Mouse (Mus musculus): Measurements from ENCODE around the gene Cyp2u1. TPM values are rescaled to one million over a fixed set of nuclear protein-coding genes. Genes with fewer than 3 reads are reported as not detected.

The Cyp2u1 gene
- polyA plus RNA-seq (2012; rRNA removed; ENCODE audit: low replicate concordance), result 6.9 and 10.3 TPM in 2 replicates

DNA sequence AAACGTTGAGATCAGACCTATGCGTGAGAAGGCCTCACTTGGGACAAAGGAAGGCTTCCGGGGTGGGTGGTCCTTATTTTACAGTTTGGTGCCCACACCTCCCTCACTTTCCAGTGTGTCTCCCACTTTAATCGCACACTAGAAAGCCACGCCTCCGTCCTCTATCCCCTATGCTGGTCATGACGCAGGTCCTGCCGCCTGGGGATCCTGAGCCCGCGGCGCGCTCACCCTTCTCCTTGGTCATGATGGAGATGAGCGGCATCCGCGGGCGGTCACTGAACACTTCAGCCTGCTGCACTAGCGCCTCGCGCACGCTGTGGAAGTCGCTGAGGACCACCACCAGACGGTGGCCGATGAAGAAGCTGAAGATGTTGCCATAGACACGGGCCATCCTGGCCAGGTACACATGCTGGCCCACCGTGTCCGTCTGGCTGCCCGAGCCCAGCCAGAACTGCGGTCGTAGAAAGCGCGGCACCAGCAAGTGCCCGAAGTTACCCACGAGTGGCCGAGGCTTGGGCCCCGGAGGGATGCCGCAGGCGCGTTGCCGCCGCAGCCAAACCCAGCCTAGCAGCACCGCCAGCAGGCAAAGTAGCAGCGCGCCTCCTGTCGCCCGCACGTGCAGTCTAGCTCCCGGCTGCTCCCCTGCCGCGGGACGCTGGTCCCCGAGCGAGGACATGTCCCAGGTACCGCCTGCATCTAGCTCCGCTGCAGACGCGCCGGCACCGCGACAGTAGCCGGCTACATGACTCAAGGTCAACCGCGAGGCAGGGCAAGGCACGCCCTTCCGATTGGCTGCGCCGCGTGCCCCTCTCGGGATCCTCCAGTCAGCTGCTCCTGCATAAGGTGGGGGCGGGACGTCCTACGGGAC is at the start of gene Cyp2u1:
TSS of gene Cyp2u1 (minus strand) at position 776 of the 868 bp plus-strand sequence.

DNA sequence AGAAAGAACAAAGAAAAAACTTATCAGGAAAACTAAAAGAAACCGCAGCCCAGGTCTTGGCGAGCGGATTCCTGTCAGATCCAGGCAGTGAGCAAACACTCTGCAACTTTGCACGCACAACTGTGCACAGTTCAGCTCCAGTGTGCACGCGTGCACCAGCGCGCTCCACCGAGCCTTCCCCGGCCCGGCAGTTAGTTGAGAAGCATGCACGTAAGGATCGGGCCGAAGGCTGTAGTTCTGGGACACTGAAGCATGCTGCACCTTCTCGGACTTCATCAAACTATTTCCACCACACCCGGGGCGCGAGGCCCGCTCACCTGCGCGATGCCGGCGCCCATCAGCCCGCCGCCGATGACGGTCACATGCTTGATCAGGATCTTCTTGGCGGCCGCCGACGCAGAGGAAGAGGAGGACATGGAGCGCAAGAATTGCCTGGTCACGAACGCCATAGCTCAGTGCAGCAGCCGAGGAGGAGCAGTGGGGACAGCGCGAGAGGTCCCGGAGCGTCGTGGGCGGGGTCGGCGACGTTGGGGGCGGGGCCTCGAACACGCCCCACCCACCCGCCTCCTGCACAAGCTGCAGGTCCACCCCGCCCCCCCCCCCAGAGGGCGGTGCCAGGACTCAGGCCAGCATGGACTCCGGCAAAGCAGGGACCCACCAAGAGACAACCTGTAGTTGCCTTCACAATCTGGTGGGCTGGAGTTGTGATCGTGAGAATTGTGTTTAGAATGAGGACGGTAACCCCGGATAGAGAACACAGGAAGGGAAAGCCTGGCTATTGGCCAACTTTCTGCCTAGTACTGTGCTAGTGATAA is 31.3 kb downstream of the Cyp2u1 start, which contains the start of gene Hadh:
TSS of gene Hadh (minus strand) at position 543 of the 815 bp plus-strand sequence.

Other genes with a start within 250 kb of the Cyp2u1 start
- 27.7 and 48.5 TPM in 2 replicates for gene Lef1, start 192.8 kb downstream of the Cyp2u1 start, polyA plus RNA-seq (2012; rRNA removed; ENCODE audit: low replicate concordance)
- gene Hadh, start 31.1 kb downstream of the Cyp2u1 start, polyA plus RNA-seq (2012; rRNA removed; ENCODE audit: low replicate concordance), result 262 and 359 TPM in 2 replicates
- 3.1 and 3.9 TPM in 2 replicates for gene Sgms2, start 188.2 kb upstream of the Cyp2u1 start, polyA plus RNA-seq (2012; rRNA removed; ENCODE audit: low replicate concordance)

Measured in mammary gland, adult 2 months (tissue).